Mouse (Mus musculus) embryo, embryonic 10.5 days (tissue): ENCODE measurements around the gene Luzp1.

ENCODE experiments used
- DNase-seq: peaks from one replicate; pipeline ENCODE4 v3.0.0-alpha.2; 2015; ENCODE audit warnings: low spot score

The Luzp1 gene

DNA sequence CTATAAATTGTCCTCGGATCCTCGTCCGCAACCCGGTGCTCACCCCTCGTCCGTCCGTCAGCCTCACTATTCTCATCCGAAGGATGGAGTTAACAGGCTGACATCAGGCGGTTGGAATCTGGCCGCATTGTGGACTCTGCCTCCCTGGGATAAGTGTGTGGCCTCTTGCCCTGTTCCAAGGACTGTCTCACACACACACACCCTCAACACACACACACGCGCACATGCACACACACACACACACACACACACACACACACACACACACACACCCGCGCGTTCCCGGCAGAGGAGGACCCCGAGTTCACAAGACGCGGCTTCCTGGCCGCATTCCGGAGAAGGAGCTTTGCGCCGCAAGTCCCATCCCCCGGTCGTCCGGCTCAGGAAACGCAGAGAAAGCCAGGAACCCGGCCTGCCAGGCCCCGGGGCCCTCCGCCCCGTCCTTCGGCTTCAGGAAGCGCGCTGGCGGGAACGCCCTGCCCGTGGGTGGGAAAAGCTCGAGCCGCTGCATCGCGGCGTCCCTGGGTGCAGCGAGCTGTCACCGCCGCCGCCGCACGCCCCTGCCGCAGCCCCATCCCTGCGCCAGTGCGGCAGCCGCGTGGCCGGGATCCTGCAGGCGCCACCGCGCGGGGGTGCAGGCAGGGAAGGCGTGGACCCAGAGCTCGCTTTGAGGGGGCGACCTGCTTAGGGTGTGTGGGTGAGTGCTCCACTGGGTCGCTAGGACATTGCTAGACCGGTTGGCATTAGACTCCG lies 7.3 kb upstream of the Luzp1 start, which contains the start of gene 6030445D17Rik:
Gene 6030445D17Rik, plus strand, starts transcription at position 165 of the 753 bp plus-strand sequence.
- peak; percentile 76 for DNase-seq

DNA sequence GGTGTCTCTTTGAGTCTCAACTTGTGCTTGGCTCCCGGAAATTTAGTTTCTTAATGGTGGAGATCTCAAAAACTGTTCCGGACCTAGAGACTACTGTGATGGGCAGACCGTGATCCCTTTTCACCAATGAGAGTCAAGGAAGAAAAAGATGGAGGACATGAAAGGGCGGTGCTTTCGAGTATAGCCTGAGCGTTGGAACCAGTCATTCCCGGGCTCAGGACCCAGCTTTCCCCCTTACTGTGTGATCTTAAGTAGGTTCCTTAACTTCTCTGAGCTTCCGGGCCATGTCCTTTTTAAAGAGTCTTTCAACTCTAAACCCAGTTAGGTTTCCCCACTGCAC lies 6.8 kb upstream of the Luzp1 start:
- no peak for DNase-seq

DNA sequence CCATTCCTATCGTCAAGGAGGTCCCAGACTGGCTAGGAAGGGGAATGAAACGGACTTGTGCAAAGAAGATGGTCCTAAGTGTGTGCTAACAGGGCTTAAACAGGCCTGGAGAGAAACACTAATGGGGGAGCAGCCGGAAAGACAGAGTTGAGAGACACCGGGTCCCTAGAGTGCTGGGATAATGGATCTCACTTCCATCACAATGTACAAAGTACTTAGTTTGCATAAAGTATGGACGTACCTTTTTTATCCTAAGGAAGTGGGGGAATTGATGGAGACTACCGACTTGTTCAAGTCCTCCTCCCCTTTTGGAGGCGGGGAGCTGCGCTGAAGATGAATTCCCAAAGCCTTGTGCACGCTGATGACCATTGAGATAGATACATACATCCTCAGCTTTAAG lies 6.1 kb upstream of the Luzp1 start:
- peak; percentile 34 for DNase-seq

DNA sequence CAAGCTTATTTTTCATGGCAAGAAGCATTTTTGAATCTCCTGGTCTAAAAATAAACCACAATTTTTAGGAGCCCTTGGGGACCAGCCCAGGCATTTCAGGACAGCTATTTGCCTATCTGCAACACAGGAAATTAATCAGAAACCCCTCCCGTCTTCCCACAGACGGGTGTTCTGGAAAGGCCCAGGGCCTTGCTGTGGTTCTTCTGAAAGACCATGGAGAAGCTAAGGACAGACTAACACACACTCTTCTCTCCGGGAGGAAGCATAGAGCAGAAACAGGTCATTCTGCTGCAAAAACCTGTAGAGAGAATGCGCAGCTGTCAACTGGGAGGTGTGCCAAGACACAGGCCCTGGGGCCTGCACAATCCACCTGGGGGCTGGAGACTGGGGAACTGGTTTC lies 3.3 kb upstream of the Luzp1 start:
- no peak for DNase-seq

DNA sequence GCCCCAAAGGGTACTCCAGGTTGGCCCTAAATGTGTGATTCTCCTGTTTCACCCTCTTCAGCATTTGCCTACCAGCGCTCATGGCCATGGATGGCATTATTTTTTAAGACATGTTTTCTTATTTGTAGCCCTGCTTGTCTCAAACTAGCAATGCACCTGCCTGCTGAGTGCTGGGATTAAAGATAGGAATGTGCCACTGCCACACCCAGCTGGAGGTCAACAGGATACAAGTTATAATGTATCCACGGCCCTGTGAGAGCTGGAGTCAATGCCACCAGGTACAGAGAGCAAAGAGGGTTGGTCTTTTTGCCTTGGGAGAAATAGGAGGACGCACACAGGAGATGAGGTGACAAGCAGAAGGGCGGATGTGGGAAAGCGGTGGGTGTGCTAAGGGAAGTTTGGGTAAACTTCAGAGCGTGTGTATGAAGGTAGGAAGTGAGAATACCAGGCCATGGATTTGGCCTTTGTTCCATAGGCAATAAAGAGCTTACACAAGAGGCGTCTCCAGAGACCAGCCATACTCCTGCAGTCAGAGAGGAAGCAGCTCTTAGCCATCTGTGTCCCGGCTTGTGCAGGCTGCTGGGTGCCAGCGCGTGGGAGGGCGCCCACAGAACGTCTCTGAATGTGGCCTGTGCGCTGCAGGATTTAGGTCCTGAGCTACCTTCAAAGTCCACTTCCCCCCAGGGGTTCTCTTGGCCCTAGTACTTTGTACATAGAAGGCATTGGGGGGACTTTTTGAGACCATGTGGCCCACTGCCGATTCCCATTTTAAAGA lies 821 bp upstream of the Luzp1 start:
- no peak for DNase-seq

DNA sequence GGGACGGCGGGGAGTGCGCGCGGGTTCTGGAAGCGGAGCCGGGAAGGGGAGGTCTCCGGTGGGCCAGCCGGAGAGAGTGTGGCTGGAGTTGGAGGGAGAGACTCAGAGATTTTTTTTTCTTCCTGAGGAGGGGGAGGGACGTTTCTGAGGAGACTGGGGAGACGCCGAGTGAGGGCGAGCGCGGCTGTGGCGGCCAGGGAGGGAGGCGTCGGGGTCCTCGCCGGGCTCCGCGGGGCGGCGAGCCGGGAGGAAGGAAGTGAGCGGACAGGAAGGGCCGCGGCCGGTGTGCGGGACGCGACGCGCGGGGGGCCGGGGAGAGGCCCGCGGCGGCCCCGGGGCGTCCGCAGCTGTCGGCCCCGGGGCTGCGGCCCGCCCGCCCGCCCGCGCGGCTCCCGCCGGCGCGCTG lies 383 bp downstream of the Luzp1 start:
- peak; percentile 85 for DNase-seq

DNA sequence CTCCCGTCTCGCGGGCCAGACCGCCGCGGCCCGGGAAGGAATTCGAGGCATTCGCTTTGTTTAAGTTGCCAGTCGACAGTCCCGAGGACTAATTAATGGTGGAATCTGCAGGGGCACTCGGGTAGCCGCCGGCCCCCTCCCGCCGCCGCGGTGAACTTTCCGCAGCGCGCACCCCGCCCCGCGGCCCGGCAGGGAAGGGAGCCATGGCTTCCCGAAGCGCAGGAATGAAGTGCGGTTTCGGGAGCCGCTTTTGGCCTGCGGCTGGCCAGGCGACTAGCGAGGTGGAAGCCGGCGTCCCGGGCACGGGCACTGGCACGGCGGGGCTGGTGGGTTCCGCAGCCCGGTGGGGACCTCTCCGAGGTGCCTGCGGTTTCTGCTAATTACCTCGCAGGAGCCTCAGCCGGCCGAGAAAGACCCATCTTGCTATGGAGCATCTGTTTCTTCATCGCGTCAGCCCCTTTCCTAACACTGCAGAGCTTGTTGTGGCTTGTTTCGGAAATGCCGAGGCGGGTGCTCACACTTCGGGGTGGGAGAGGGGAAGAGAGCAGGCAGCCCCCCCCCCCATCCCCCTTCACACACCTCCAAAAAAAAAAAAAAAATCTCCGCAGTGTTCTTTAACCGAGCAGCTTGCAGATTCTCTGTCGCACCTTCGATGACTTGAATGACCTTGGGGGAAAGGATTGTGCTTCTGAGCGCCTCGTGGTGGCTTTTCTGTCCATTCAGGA lies 948 bp downstream of the Luzp1 start:
- peak; percentile 65 for DNase-seq

DNA sequence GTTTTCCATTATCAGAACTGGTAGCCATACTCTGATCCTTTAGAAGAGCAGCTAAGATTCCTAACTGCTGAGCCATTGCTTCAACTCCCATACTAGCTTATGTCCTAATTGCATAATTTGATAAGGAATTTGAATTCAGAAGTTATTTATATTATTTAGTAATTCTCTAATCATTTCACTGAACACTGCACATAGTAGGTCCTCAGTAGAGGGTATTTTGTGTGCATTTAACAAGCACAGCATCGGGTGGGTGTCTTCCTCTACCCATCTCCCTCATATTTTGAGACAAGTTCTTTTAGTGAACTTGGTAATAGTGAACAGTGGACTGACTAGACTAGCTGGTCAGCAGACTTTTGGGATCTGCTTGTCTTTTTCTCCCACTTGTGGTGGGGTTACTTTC lies 7.1 kb downstream of the Luzp1 start:
- no peak for DNase-seq

DNA sequence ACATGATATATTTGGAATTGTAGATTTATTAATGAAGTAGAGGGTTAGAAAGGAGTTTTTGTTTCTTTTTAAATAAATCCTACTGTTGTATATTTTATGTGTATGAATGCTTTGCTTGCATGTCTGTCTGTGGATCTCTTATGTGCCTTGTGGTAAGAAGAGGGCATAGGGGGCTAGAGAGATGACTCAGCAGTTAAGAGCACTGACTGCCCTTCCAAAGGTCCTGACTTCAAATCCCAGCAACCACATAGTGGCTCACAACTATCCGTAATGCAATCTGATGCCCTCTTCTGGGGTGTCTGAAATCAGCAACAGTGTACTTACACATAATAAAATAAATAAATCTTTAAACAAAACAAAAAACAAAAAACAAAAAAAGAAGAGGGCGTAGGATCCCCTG lies 17.0 kb downstream of the Luzp1 start:
- no peak for DNase-seq

DNA sequence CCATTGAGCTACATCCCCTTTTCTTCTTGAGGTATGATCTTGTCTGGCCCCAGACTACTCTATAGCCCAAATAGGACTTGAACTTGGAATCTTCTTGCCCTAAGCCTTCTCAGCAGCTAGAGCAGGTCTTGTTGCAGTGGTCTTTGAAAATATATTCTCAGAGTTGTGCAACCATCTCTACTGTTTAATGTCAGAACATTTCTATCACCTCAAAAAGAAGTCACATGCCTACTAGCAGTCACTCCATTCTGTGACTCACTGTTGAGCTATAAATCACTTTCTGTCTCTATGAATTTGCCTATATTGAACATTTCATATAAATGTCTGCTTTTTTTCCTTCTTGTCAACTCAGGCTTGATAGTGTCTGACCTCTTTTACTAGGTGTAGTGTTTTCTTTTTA lies 26.4 kb downstream of the Luzp1 start:
- DNase-seq = no peak

DNA sequence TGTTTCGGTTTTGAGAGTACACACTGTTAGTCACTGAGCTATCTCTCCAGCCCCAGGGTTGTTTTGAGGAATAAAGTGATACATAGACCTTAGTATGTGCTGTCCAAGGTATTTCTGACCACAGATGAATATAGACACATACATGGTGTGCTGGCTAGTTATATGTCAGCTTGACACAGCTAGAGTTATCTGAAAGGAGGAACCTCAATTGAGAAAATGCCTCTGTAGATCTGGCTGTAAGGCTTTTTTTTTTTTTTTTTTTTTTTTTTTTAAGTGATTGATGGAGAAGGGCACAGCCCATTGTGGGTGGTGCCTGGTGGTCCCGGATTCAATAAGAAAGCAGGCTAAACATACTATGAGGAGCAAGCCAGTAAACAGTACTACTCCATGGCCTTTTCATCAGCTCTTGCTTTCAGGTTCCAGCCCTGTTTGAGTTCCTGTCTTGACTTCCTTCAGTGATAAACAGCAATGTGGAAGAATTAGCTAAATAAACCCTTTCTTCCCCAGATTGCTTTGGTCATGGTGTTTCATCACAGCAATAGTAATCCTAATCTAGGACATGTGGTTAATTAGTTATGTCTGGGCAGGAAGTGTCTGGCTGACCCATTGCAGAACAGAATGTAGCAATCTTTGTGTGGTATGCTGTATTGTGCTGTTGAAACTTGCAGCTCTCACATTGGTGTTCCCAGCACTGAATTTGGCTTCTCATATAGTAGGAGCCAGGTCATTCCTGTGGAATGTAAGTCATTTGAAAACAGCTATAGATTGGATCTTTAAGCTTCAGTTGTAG lies 36.1 kb downstream of the Luzp1 start:
- no peak for DNase-seq

DNA sequence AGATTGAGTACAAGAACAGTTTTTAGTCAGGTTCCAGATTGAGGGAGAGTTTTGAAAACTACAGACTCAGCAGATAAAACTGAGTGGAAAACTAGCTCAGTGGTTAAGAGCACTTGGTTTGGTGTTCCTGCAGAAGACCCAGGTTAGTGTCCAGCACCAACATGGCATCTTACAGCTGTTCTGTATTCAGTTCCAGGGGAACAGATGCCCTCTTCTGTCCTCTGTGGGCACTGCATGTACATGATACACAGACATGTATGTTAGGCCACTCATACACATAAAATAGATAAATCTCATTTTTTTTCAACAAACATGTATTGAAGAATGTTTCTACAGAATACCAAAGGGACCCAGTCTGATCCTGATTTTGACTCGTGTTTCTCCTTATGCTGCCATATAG lies 40.3 kb downstream of the Luzp1 start:
- DNase-seq = no peak

DNA sequence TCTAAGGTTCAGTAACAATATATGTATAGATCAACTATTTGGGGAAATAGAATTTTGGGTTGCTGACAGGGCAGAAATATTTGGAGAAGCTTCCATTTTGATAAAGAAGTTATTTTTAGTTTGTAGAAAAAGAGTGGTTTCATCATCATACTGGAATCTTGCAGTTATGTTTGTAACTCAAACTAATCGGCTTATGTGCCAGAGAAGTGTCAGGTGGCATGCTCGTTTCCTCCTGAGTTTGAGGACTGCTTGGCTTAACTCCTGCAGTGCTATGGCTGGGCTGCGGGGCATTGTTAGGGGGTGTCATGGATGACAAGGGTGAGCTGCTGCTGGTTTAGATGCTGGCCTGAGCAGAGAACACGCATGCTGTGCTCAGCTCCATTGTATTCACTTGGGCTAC lies 42.1 kb downstream of the Luzp1 start:
- DNase-seq = no peak

DNA sequence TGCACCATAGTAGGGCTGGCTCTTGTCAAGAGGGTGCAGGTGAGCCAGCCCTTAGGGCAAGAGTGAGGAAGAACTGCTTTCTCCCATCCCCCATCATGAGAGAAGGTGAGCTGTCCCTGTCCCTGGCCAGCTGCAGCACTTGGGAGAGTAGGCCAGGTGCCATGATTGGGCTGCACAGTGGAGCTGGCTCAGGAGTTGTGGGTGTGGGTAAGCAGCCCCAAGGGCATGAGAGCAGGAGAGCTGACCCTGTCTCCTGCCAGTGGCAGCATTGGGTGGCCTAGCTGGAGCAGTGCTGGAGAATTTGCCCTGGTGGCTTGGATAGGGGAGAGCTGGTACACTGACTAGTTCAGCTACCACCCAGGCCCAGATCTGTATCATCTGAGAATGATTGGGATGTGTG lies 43.3 kb downstream of the Luzp1 start:
- no peak for DNase-seq

DNA sequence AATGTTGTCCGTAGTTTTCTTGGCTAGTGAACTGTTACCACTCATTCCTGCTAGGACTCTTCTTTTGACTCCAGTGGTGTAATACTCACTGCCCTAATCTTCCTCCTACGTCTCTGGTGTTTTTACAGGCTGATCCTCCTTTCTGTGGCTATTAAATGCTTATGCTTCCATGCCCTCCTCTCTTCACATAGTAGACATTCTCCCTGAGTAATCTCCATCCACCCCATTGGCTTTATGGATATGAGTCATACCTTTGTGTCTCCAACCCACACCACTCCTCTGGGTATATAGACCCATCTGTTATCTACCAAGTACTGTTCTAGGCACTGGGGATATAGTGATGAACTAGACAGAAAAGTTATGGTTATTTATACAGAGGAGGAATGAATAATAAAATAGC lies 48.6 kb downstream of the Luzp1 start:
- no peak for DNase-seq

DNA sequence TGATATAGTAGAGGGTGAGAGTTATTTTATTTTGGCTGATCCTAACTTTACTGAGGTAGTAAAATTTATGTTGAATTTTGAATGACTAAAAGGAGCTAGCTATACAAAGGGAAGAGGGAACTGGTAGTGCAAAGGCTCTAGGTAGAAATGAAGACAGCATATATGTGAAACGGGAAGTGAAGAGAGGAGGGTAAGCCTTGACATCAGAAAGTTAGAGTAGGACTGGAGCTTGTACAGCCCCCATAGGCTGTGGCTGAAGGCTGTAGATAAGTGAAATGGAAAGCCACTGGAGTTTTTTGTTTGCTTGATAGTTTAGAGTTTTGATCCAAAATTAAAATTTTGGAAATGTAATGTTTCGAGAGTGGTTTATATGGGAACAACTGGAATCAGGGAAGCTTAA lies 49.0 kb downstream of the Luzp1 start:
- DNase-seq = no peak

DNA sequence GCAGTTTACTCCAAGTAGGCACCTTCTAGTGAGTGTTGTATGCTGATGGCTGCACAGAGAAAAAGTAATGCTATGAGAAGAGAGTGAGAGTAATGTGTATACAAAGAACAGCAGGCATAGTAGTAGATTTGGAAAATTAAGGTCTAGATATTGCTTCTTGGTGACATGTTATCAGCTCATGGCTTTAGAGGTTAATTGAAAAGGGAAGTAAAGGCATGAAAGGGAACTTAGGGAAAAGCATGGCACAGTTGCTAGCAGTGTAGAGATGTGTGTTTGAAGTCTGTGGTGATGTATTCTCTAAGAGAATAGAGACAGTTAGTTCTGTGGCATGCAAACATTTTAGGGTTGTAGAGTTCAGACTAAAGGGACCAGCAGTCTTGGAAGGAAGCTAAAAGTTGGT lies 50.3 kb downstream of the Luzp1 start:
- DNase-seq = no peak

DNA sequence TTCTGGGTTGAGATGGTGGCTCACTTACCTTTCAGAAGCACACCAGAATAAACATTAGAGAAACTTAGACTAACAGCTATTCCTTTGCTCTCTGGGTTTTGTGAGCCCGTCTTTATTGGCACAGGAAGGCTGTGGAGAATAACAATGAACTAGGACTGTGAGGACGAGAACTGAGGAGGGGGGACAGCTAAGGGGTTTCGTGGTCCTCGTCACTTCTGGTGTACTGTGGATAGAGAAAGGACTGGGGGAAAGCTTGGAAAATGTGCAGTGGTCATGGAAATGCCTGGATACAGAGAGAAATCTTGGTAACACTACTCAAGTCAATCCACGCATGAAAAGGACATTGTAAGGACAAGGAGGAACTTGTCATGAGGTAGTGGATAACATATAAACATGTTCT lies 52.3 kb downstream of the Luzp1 start:
- DNase-seq = no peak

DNA sequence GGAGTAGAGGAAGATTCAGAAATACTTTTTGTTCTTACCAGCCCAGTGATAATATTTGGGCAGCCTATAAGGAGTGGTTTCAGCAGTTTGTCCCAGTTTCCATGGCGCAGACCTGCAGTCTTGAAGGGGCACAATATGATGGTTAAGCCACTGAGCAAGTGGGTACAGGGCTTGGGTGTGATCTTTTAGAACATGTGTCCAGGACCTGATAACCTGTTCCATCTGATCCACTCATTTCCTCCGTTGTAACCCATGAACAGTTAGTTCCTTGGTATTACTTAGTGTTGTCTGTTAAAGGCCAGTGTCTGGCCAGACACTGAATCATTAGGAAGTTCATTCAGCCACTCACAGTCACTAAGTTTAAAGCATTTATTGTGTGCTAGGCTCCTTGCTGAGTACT lies 54.7 kb downstream of the Luzp1 start:
- no peak for DNase-seq

DNA sequence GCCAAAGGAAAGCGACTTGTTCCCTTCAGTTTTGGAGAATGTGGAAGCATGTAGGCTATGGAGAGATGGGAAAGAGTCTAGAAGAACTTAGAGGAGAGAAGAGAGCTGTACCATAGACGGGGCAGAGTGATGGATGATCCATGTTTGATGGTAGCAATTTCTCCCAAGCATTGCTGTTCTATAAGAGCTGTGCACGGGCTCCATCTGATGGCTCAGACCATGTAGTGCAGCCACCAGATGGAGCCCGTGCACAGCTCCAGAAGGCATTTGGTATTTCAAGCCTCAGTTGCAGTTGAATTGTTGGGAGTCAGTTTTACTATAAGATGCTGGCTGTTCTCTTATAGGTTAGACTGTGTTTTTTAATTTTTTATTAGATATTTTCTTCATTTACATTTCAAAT lies 56.9 kb downstream of the Luzp1 start:
- DNase-seq = peak; percentile 82

DNA sequence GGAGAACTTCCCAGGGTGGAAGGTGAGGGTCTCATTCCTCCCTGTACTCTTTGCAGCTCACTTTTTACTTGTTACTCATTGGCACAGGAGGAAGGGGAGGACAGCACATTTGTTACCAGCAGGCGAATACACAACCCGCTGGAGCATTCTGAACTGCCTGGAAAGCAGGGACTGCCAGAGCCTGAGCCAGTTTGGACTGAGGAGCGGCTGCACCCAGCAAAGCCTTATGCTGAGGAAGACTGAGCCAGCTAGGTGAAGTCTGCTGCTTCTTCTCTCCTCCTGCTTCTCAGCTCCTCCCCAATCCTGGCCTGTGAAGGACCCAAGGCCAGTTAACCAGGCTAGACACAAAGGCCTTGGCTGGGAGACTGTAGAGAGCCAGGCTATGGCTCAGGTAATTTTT lies 75.6 kb downstream of the Luzp1 start:
- no peak for DNase-seq
